Mouse (Mus musculus): Measurements from ENCODE around the gene Golm1. TPM values are rescaled to one million over a fixed set of nuclear protein-coding genes. Genes with fewer than 3 reads are reported as not detected.

The Golm1 gene
- polyA plus RNA-seq, 1 experiment: 54.9 TPM

GRCm38 (mm10) chr13:59624389-59624788, 51.2 kb downstream of the Golm1 start:
- peaks cover 21% of the 10 kb centered on the region for H3K36me3 ChIP-seq (ENCODE audit: control insufficient read depth, insufficient read depth, low read length, poor library complexity, severe bottlenecking)
- H3K4me3 ChIP-seq (ENCODE audit: low read depth, low read length): no peak overlapping the region
- no peaks in the 10 kb centered on the region for H3K4me1 ChIP-seq (ENCODE audit: control insufficient read depth, insufficient read depth, low read length)
- TF ChIP-seq POLR2A (IDR thresholded peaks at IDR 0.05; ENCODE audit: insufficient read depth, low read length) (no peak), CTCF (IDR thresholded peaks at IDR 0.05; ENCODE audit: low read depth, low read length) (no peak), EP300 (IDR thresholded peaks at IDR 0.05; ENCODE audit: insufficient read depth, low read depth, low read length) (no peak)
- no peak overlapping the region for H3K27ac ChIP-seq (ENCODE audit: insufficient read depth, low read length)
- no peak overlapping the region for H3K9ac ChIP-seq (ENCODE audit: low read depth, poor library complexity, severe bottlenecking)
- no peaks in the 10 kb centered on the region for H3K9me3 ChIP-seq (replicated peaks; ENCODE audit: control insufficient read depth, insufficient read depth, low read length, poor library complexity, severe bottlenecking)
- H3K27me3 ChIP-seq (ENCODE audit: control insufficient read depth, insufficient read depth, low read length, poor library complexity, severe bottlenecking): no peaks in the 10 kb centered on the region

GRCm38 (mm10) chr13:59621643-59622489, 53.7 kb downstream of the Golm1 start:
- Histone ChIP-seq H3K9me3 (replicated peaks; ENCODE audit: control insufficient read depth, insufficient read depth, low read length, poor library complexity, severe bottlenecking) (no peaks in the 10 kb centered on the region), H3K4me3 (ENCODE audit: low read depth, low read length) (no peak overlapping the region), H3K4me1 (ENCODE audit: control insufficient read depth, insufficient read depth, low read length) (no peaks in the 10 kb centered on the region), H3K9ac (ENCODE audit: low read depth, poor library complexity, severe bottlenecking) (no peak overlapping the region), H3K27ac (ENCODE audit: insufficient read depth, low read length) (no peak overlapping the region), H3K36me3 (ENCODE audit: control insufficient read depth, insufficient read depth, low read length, poor library complexity, severe bottlenecking) (peaks cover 26% of the 10 kb centered on the region), H3K27me3 (ENCODE audit: control insufficient read depth, insufficient read depth, low read length, poor library complexity, severe bottlenecking) (no peaks in the 10 kb centered on the region)
- TF ChIP-seq POLR2A (IDR thresholded peaks at IDR 0.05; ENCODE audit: insufficient read depth, low read length): no peak
- TF ChIP-seq CTCF (IDR thresholded peaks at IDR 0.05; ENCODE audit: low read depth, low read length): no peak
- TF ChIP-seq EP300 (IDR thresholded peaks at IDR 0.05; ENCODE audit: insufficient read depth, low read depth, low read length): no peak

GRCm38 (mm10) chr13:59618463-59618862, 57.1 kb downstream of the Golm1 start:
- Histone ChIP-seq H3K9me3 (replicated peaks; ENCODE audit: control insufficient read depth, insufficient read depth, low read length, poor library complexity, severe bottlenecking) (no peaks in the 10 kb centered on the region), H3K27ac (ENCODE audit: insufficient read depth, low read length) (no peak overlapping the region), H3K4me1 (ENCODE audit: control insufficient read depth, insufficient read depth, low read length) (no peaks in the 10 kb centered on the region), H3K36me3 (ENCODE audit: control insufficient read depth, insufficient read depth, low read length, poor library complexity, severe bottlenecking) (peaks cover 16% of the 10 kb centered on the region), H3K9ac (ENCODE audit: low read depth, poor library complexity, severe bottlenecking) (no peak overlapping the region), H3K27me3 (ENCODE audit: control insufficient read depth, insufficient read depth, low read length, poor library complexity, severe bottlenecking) (no peaks in the 10 kb centered on the region), H3K4me3 (ENCODE audit: low read depth, low read length) (no peak overlapping the region)
- TF ChIP-seq EP300 (IDR thresholded peaks at IDR 0.05; ENCODE audit: insufficient read depth, low read depth, low read length): no peak
- no peak for TF ChIP-seq CTCF (IDR thresholded peaks at IDR 0.05; ENCODE audit: low read depth, low read length)
- no peak for TF ChIP-seq POLR2A (IDR thresholded peaks at IDR 0.05; ENCODE audit: insufficient read depth, low read length)

- no peak overlapping the region for H3K4me3 ChIP-seq (ENCODE audit: low read depth, low read length)
- H3K4me1 ChIP-seq (ENCODE audit: control insufficient read depth, insufficient read depth, low read length): no peaks in the 10 kb centered on the region
- no peak overlapping the region for H3K27ac ChIP-seq (ENCODE audit: insufficient read depth, low read length)
- no peaks in the 10 kb centered on the region for H3K27me3 ChIP-seq (ENCODE audit: control insufficient read depth, insufficient read depth, low read length, poor library complexity, severe bottlenecking)
- H3K9ac ChIP-seq (ENCODE audit: low read depth, poor library complexity, severe bottlenecking): no peak overlapping the region
- no peak for TF ChIP-seq EP300 (IDR thresholded peaks at IDR 0.05; ENCODE audit: insufficient read depth, low read depth, low read length)
- TF ChIP-seq POLR2A (IDR thresholded peaks at IDR 0.05; ENCODE audit: insufficient read depth, low read length): no peak
- no peak for TF ChIP-seq CTCF (IDR thresholded peaks at IDR 0.05; ENCODE audit: low read depth, low read length)
- H3K36me3 ChIP-seq (ENCODE audit: control insufficient read depth, insufficient read depth, low read length, poor library complexity, severe bottlenecking): peaks cover 16% of the 10 kb centered on the region
- H3K9me3 ChIP-seq (replicated peaks; ENCODE audit: control insufficient read depth, insufficient read depth, low read length, poor library complexity, severe bottlenecking): no peaks in the 10 kb centered on the region
Observed at GRCm38 (mm10) chr13:59615554-59615953, 60.1 kb downstream of the Golm1 start.

GRCm38 (mm10) chr13:59615152-59615551, 60.5 kb downstream of the Golm1 start:
- no peak overlapping the region for H3K4me3 ChIP-seq (ENCODE audit: low read depth, low read length)
- no peak for TF ChIP-seq CTCF (IDR thresholded peaks at IDR 0.05; ENCODE audit: low read depth, low read length)
- no peak for TF ChIP-seq POLR2A (IDR thresholded peaks at IDR 0.05; ENCODE audit: insufficient read depth, low read length)
- TF ChIP-seq EP300 (IDR thresholded peaks at IDR 0.05; ENCODE audit: insufficient read depth, low read depth, low read length): no peak
- H3K9ac ChIP-seq (ENCODE audit: low read depth, poor library complexity, severe bottlenecking): no peak overlapping the region
- no peaks in the 10 kb centered on the region for H3K27me3 ChIP-seq (ENCODE audit: control insufficient read depth, insufficient read depth, low read length, poor library complexity, severe bottlenecking)
- no peaks in the 10 kb centered on the region for H3K9me3 ChIP-seq (replicated peaks; ENCODE audit: control insufficient read depth, insufficient read depth, low read length, poor library complexity, severe bottlenecking)
- H3K27ac ChIP-seq (ENCODE audit: insufficient read depth, low read length): no peak overlapping the region
- H3K4me1 ChIP-seq (ENCODE audit: control insufficient read depth, insufficient read depth, low read length): no peaks in the 10 kb centered on the region
- peaks cover 16% of the 10 kb centered on the region for H3K36me3 ChIP-seq (ENCODE audit: control insufficient read depth, insufficient read depth, low read length, poor library complexity, severe bottlenecking)

GRCm38 (mm10) chr13:59613868-59614267, 61.7 kb downstream of the Golm1 start:
- no peaks in the 10 kb centered on the region for H3K27me3 ChIP-seq (ENCODE audit: control insufficient read depth, insufficient read depth, low read length, poor library complexity, severe bottlenecking)
- no peak overlapping the region for H3K27ac ChIP-seq (ENCODE audit: insufficient read depth, low read length)
- TF ChIP-seq POLR2A (IDR thresholded peaks at IDR 0.05; ENCODE audit: insufficient read depth, low read length) (no peak), CTCF (IDR thresholded peaks at IDR 0.05; ENCODE audit: low read depth, low read length) (no peak)
- H3K4me1 ChIP-seq (ENCODE audit: control insufficient read depth, insufficient read depth, low read length): no peaks in the 10 kb centered on the region
- peaks cover 15% of the 10 kb centered on the region for H3K36me3 ChIP-seq (ENCODE audit: control insufficient read depth, insufficient read depth, low read length, poor library complexity, severe bottlenecking)
- H3K4me3 ChIP-seq (ENCODE audit: low read depth, low read length): no peak overlapping the region
- H3K9me3 ChIP-seq (replicated peaks; ENCODE audit: control insufficient read depth, insufficient read depth, low read length, poor library complexity, severe bottlenecking): no peaks in the 10 kb centered on the region
- H3K9ac ChIP-seq (ENCODE audit: low read depth, poor library complexity, severe bottlenecking): no peak overlapping the region

Data from ES-Bruce4 (cell line).